Mouse (Mus musculus): ENCODE measurements around the gene Susd3. TPM values are rescaled to one million over a fixed set of nuclear protein-coding genes. Genes with fewer than 3 reads are reported as not detected.

Gene Susd3
- polyA plus RNA-seq, 1 experiment from 2014 or later, result 0.66 TPM

GRCm38 (mm10) chr13:49205381-49205998 is 43.0 kb downstream of the Susd3 start:
- H3K27me3 ChIP-seq, result no peaks in the 10 kb centered on the region
- WGBS, result 32% methylated on average over 13 of the region's 13 CpGs
- no peak overlapping the region for H3K27ac ChIP-seq
- peaks cover 5% of the 10 kb centered on the region; the same call in 1 of the 2 replicates for H3K4me1 ChIP-seq
- H3K9ac ChIP-seq, result no peak overlapping the region
- peak; percentile 75 for ATAC-seq
- no peak overlapping the region for H3K4me2 ChIP-seq
- no peaks in the 10 kb centered on the region for H3K9me3 ChIP-seq (replicated peaks)
- no peak overlapping the region for H3K4me3 ChIP-seq
- H3K36me3 ChIP-seq (ENCODE audit: poor library complexity, severe bottlenecking), result no peaks in the 10 kb centered on the region

DNA sequence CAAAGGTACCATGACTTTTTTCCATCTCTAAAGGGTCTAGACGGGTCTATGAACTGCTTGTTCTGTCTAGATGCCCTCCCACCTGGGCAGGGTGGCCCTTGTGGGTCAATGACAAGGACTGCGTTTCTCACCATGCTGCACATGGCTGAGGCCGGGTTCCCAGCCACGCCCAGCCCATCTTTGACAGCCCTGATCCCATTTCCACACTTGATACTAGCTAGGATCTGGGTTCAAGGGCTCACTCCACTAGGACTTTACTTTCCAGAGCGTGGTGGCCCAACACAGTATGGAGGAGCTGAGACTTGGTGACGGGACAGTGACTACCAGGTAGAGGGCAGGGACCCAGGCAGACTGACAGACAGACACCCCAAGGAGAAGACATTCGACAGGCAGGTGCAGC is 46.0 kb downstream of the Susd3 start:
- ATAC-seq, result no peak
- H3K27me3 ChIP-seq, result no peaks in the 10 kb centered on the region
- no peaks in the 10 kb centered on the region for H3K36me3 ChIP-seq (ENCODE audit: poor library complexity, severe bottlenecking)
- H3K4me2 ChIP-seq, result no peak overlapping the region
- peaks cover 5% of the 10 kb centered on the region; the same call in 1 of the 2 replicates for H3K4me1 ChIP-seq
- no peak overlapping the region for H3K27ac ChIP-seq
- H3K9ac ChIP-seq, result no peak overlapping the region
- 86% methylated on average over 7 of the region's 7 CpGs for WGBS
- no peak overlapping the region for H3K4me3 ChIP-seq
- H3K9me3 ChIP-seq (replicated peaks), result no peaks in the 10 kb centered on the region

DNA sequence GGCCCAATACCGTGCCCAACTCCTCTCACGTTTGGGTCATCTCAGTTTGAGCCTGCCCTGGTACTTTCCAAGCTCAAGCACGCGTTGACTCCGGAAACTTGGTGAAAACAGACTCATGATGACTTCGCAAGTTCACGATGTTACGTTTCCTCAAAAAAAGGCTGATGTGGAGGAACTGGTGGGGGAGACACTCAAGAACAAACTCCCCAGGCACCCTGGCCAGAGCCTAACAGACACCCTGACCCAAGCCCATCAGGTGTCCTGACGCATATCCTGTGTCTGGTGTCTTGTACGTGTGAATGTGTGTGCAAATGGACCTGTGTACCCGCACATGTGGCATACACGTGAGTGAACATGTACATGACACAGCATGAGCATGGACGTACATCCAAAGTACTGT is 47.8 kb downstream of the Susd3 start:
- no peak for ATAC-seq
- H3K4me1 ChIP-seq, result peaks cover 5% of the 10 kb centered on the region; the same call in 1 of the 2 replicates
- H3K27ac ChIP-seq, result no peak overlapping the region
- WGBS, result 92% methylated on average over 13 of the region's 13 CpGs
- H3K4me2 ChIP-seq, result no peak overlapping the region
- H3K36me3 ChIP-seq (ENCODE audit: poor library complexity, severe bottlenecking), result 0 out of 2 replicates have a peak, but pooled peaks cover 3% of the 10 kb centered on the region
- no peak overlapping the region for H3K9ac ChIP-seq
- H3K9me3 ChIP-seq (replicated peaks), result no peaks in the 10 kb centered on the region
- no peak overlapping the region for H3K4me3 ChIP-seq
- no peaks in the 10 kb centered on the region for H3K27me3 ChIP-seq

DNA sequence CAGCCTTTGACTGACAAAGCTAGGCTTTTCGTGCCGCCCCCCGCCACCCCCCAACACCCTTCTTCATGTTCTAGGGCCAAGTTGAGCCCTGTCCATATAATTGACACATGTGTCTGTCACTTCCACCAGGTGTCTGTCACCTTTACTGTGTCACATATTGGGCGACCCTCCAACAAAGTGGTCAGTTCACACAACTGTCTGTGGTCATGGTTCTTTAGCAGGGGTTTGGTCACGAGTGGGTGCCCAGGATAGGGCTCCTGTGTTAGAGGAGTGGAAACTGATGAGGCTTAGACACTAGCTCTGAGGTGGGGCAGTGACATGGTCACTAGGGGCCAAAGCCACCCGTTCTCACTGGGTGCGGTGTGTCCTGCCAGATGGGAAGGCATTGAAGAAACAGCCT is 48.6 kb downstream of the Susd3 start:
- Histone ChIP-seq H3K27me3 (no peaks in the 10 kb centered on the region), H3K9ac (no peak overlapping the region), H3K4me1 (no peaks in the 10 kb centered on the region; the same call in 1 of the 2 replicates), H3K27ac (no peak overlapping the region), H3K9me3 (replicated peaks) (no peaks in the 10 kb centered on the region), H3K4me3 (no peak overlapping the region), H3K36me3 (ENCODE audit: poor library complexity, severe bottlenecking) (0 out of 2 replicates have a peak, but pooled peaks cover 3% of the 10 kb centered on the region), H3K4me2 (no peak overlapping the region)
- WGBS, result 93% methylated on average over 7 of the region's 7 CpGs
- ATAC-seq, result no peak

GRCm38 (mm10) chr13:49198734-49199133 is 49.8 kb downstream of the Susd3 start:
- Histone ChIP-seq H3K9me3 (replicated peaks) (no peaks in the 10 kb centered on the region), H3K9ac (no peak overlapping the region), H3K4me1 (no peaks in the 10 kb centered on the region), H3K4me2 (no peak overlapping the region), H3K27ac (no peak overlapping the region), H3K4me3 (no peak overlapping the region), H3K27me3 (no peaks in the 10 kb centered on the region), H3K36me3 (ENCODE audit: poor library complexity, severe bottlenecking) (0 out of 2 replicates have a peak, but pooled peaks cover 3% of the 10 kb centered on the region)
- no peak for ATAC-seq
- WGBS, result 94% methylated on average over 9 of the region's 9 CpGs

DNA sequence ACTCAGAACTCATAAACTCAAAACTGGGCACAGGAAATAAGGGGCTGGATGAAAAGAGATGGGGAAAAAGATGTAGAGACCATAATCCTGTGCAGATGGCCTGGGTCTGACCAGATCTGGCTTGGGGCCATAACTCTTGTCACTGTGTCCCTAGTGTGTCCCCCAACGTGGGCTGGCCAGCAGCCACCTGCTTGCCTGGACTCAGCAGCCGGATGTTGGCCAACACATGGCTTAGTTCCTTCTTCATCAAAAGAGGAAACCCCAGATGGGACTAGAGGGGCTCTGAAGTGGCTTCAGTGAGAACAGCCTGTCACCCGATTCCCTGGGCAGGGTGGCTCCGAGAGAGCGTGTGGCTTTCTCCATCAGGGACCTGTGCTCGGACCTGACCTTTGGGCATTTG is 51.7 kb downstream of the Susd3 start:
- 82% methylated on average over 6 of the region's 6 CpGs for WGBS
- Histone ChIP-seq H3K4me1 (peaks cover 10% of the 10 kb centered on the region), H3K4me3 (no peak overlapping the region), H3K36me3 (ENCODE audit: poor library complexity, severe bottlenecking) (0 out of 2 replicates have a peak, but pooled peaks cover 3% of the 10 kb centered on the region), H3K27me3 (no peaks in the 10 kb centered on the region), H3K4me2 (no peak overlapping the region), H3K9ac (no peak overlapping the region), H3K9me3 (replicated peaks) (no peaks in the 10 kb centered on the region), H3K27ac (no peak overlapping the region)
- ATAC-seq, result no peak

GRCm38 (mm10) chr13:49196211-49196610 is 52.3 kb downstream of the Susd3 start:
- 83% methylated on average over 5 of the region's 5 CpGs for WGBS
- H3K9ac ChIP-seq, result no peak overlapping the region
- no peak overlapping the region for H3K27ac ChIP-seq
- H3K9me3 ChIP-seq (replicated peaks), result no peaks in the 10 kb centered on the region
- no peak overlapping the region for H3K4me3 ChIP-seq
- H3K4me2 ChIP-seq, result no peak overlapping the region
- no peaks in the 10 kb centered on the region for H3K27me3 ChIP-seq
- 0 out of 2 replicates have a peak, but pooled peaks cover 3% of the 10 kb centered on the region for H3K36me3 ChIP-seq (ENCODE audit: poor library complexity, severe bottlenecking)
- H3K4me1 ChIP-seq, result peaks cover 15% of the 10 kb centered on the region
- ATAC-seq, result no peak

DNA sequence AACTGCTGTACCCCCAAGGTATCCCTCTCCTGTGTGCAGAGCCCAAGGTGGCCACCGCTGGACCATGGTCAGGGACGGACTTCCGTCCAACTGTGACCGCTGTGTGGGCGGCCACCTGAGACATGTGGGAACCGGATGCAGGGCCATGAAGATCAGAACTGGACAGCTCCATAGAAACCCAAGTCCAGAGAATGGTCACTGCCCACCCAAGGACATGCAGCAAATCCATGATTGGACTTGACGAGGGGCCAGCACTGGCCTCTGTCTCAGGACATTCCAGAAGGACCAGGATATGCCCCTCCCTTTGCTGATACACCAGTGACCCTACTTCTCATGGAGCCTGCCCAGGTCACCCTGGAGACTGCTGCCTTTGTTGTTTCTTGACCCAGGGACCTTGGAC is 52.9 kb downstream of the Susd3 start:
- Histone ChIP-seq H3K4me1 (peaks cover 16% of the 10 kb centered on the region), H3K9me3 (replicated peaks) (no peaks in the 10 kb centered on the region), H3K4me2 (no peak overlapping the region), H3K4me3 (no peak overlapping the region), H3K27me3 (no peaks in the 10 kb centered on the region), H3K9ac (no peak overlapping the region), H3K27ac (no peak overlapping the region), H3K36me3 (ENCODE audit: poor library complexity, severe bottlenecking) (0 out of 2 replicates have a peak, but pooled peaks cover 3% of the 10 kb centered on the region)
- 85% methylated on average over 7 of the region's 7 CpGs for WGBS
- ATAC-seq, result no peak

DNA sequence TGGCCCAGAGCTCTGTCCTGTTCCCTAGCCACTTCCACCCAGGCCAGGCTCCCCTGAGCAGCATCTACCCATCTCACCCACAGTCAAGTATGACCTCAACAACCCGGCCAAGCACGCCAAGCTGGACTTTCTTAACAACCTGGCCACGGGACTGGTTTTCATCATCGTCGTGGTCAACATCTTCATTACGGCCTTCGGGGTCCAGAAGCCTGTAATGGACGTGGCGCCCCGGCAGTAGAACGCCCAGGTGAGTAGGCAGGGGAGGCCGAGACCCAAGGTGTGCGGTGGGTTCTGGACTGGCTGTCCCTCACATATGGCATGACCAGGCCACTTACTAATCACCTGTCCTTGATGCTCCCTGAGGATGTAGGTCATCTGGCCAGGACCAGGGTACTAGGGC is 53.7 kb downstream of the Susd3 start:
- H3K27ac ChIP-seq, result no peak overlapping the region
- H3K36me3 ChIP-seq (ENCODE audit: poor library complexity, severe bottlenecking), result 0 out of 2 replicates have a peak, but pooled peaks cover 3% of the 10 kb centered on the region
- no peak for ATAC-seq
- H3K4me3 ChIP-seq, result no peak overlapping the region
- H3K4me1 ChIP-seq, result peaks cover 16% of the 10 kb centered on the region
- H3K27me3 ChIP-seq, result no peaks in the 10 kb centered on the region
- H3K9ac ChIP-seq, result no peak overlapping the region
- H3K9me3 ChIP-seq (replicated peaks), result no peaks in the 10 kb centered on the region
- WGBS, result 97% methylated on average over 13 of the region's 13 CpGs
- H3K4me2 ChIP-seq, result no peak overlapping the region

- Histone ChIP-seq H3K9ac (no peak overlapping the region), H3K27me3 (peaks cover 3% of the 10 kb centered on the region; the same call in 1 of the 2 replicates), H3K9me3 (replicated peaks) (no peaks in the 10 kb centered on the region), H3K4me1 (peaks cover 18% of the 10 kb centered on the region), H3K4me3 (no peak overlapping the region), H3K4me2 (no peak overlapping the region), H3K27ac (no peak overlapping the region), H3K36me3 (ENCODE audit: poor library complexity, severe bottlenecking) (0 out of 2 replicates have a peak, but pooled peaks cover 3% of the 10 kb centered on the region)
- no peak for ATAC-seq
- 95% methylated on average over 17 of the region's 17 CpGs for WGBS
Measured at GRCm38 (mm10) chr13:49193650-49194049, 54.9 kb downstream of the Susd3 start.

DNA sequence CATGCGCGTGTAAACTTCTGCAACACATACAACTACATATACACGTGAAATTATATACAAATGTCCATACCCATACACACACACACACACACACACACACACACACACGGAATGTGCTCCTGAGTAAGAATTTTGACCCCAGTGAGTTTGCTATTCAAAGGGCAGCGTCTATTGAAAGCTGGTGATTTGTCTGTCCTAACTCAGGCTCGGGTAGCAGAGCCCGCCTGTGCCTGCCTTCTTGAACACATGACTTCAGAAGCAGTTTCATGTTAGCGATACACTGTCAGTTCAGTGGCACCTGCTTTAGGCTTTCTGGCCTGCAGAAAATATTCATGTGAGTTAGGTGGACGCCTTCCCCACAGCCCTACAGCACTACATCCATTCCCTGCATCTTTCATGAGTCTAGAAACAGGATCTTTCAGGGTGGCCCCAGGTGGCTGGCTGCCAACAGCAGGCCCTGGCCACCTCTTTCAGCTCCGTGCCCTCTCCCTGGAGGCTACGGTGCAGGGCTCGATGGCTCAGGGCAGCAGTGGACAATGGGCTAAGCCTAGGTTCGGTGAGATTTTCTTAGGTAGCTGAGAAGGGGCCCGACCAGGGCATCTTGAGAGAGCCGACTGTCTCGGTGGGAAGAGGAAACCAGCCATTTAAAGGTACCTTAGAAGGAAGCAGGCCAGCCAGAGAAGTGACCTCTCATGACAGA is 56.2 kb downstream of the Susd3 start:
- no peaks in the 10 kb centered on the region for H3K9me3 ChIP-seq (replicated peaks)
- 61% methylated on average over 16 of the region's 16 CpGs for WGBS
- no peak for ATAC-seq

GRCm38 (mm10) chr13:49191673-49192035 is 56.9 kb downstream of the Susd3 start:
- Histone ChIP-seq H3K36me3 (ENCODE audit: poor library complexity, severe bottlenecking) (0 out of 2 replicates have a peak, but pooled peaks cover 3% of the 10 kb centered on the region), H3K27ac (no peak overlapping the region), H3K4me3 (no peak overlapping the region), H3K4me2 (no peak overlapping the region), H3K9ac (0 out of 2 replicates have a peak overlapping the region, but pooled peaks have one; percentile 6), H3K4me1 (peaks cover 35% of the 10 kb centered on the region), H3K9me3 (replicated peaks) (no peaks in the 10 kb centered on the region), H3K27me3 (peaks cover 8% of the 10 kb centered on the region; the same call in 1 of the 2 replicates)
- WGBS, result 61% methylated on average over 5 of the region's 5 CpGs
- ATAC-seq, result no peak

More for the DNA sequence above, 56.2 kb downstream of the Susd3 start:
- Histone ChIP-seq H3K4me3 (no peak overlapping the region), H3K4me1 (peaks cover 30% of the 10 kb centered on the region), H3K27me3 (peaks cover 8% of the 10 kb centered on the region; the same call in 1 of the 2 replicates), H3K4me2 (no peak overlapping the region), H3K36me3 (ENCODE audit: poor library complexity, severe bottlenecking) (0 out of 2 replicates have a peak, but pooled peaks cover 3% of the 10 kb centered on the region), H3K27ac (no peak overlapping the region; the same call in 1 of the 2 replicates), H3K9ac (no peak overlapping the region)
